8 mouse cellular contexts compared by ENCODE assay signal in genomic region chr2:92456970-92457530, GRCm38 (mm10). TPM values are rescaled to one million over a fixed set of nuclear protein-coding genes. Genes with fewer than 3 reads are reported as not detected.
A peak's percentile ranks its signal among the peaks of the same experiment; 100 is the strongest.
DNase-seq lines count a peak whose midpoint lies in the region; ATAC-seq and TF ChIP-seq lines count a peak whose summit lies in the region.

No protein-coding gene starts in this region.

- H3K9ac ChIP-seq in hindbrain, embryonic 12.5 days: 0 out of 2 replicates have a peak overlapping the region, but pooled peaks have one; percentile 9
- no peak overlapping the region for H3K9ac ChIP-seq in hindbrain, embryonic 11.5 days (ENCODE audit: low read depth, low read length)
- no peak overlapping the region for H3K9ac ChIP-seq in forebrain, embryonic 15.5 days (replicated peaks)

- TF ChIP-seq CTCF in bone marrow macrophage, adult 2 months (IDR thresholded peaks at IDR 0.05; ENCODE audit: low read depth, low read length): no peak

- no peak for ATAC-seq in hindbrain, embryonic 12.5 days (ENCODE audit: low FRiP score)
- ATAC-seq in hindbrain, embryonic 11.5 days (ENCODE audit: low FRiP score): no peak
- no peak for ATAC-seq in forebrain, embryonic 15.5 days (replicated peaks)
- ATAC-seq in megakaryocyte-erythroid progenitor cell, adult 5-6 weeks (replicated peaks; ENCODE audit: low FRiP score, low TSS enrichment, poor library complexity, severe bottlenecking): 0 out of 2 replicates have a peak, but pooled peaks have one; percentile 17

- peaks cover 22% of the 10 kb centered on the region for H3K27me3 ChIP-seq in hindbrain, embryonic 12.5 days
- peaks cover 11% of the 10 kb centered on the region for H3K27me3 ChIP-seq in hindbrain, embryonic 11.5 days (ENCODE audit: control insufficient read depth, insufficient read depth, low read length)
- peaks cover 5% of the 10 kb centered on the region; the same call in 1 of the 2 replicates for H3K27me3 ChIP-seq in forebrain, embryonic 15.5 days

- H3K9me3 ChIP-seq in hindbrain, embryonic 12.5 days (replicated peaks): no peaks in the 10 kb centered on the region
- no peaks in the 10 kb centered on the region for H3K9me3 ChIP-seq in hindbrain, embryonic 11.5 days (ENCODE audit: control insufficient read depth, low read length)
- no peaks in the 10 kb centered on the region for H3K9me3 ChIP-seq in forebrain, embryonic 15.5 days

- DNase-seq in hindbrain, embryonic 11.5 days (ENCODE audit: low spot score): no peak
- no peak for DNase-seq in adipocyte (ENCODE audit: low spot score)
- no peak for DNase-seq in spleen, postnatal 14 days (ENCODE audit: low spot score in 2 of 2)
- no peak for DNase-seq in left cerebral cortex, postnatal 36 days (ENCODE audit: low spot score in 2 of 2)

- no peak overlapping the region for H3K4me3 ChIP-seq in hindbrain, embryonic 12.5 days
- H3K4me3 ChIP-seq in hindbrain, embryonic 11.5 days (ENCODE audit: low read depth, low read length): no peak overlapping the region
- H3K4me3 ChIP-seq in bone marrow macrophage, adult 2 months (ENCODE audit: insufficient read depth, low read length): peak overlapping the region; percentile 91
- H3K4me3 ChIP-seq in forebrain, embryonic 15.5 days: no peak overlapping the region

- H3K4me2 ChIP-seq in hindbrain, embryonic 12.5 days (replicated peaks): 0 out of 2 replicates have a peak overlapping the region, but pooled peaks have one; percentile 1
- no peak overlapping the region for H3K4me2 ChIP-seq in hindbrain, embryonic 11.5 days (replicated peaks; ENCODE audit: low read depth, low read length)
- H3K4me2 ChIP-seq in forebrain, embryonic 15.5 days (replicated peaks): 0 out of 2 replicates have a peak overlapping the region, but pooled peaks have one; percentile 14

- no peak for TF ChIP-seq POLR2A in bone marrow macrophage, adult 2 months (IDR thresholded peaks at IDR 0.05; ENCODE audit: borderline replicate concordance, low read depth, low read length)

- peaks cover 13% of the 10 kb centered on the region for H3K36me3 ChIP-seq in hindbrain, embryonic 12.5 days
- H3K36me3 ChIP-seq in hindbrain, embryonic 11.5 days (ENCODE audit: control insufficient read depth, insufficient read depth, low read length): no peaks in the 10 kb centered on the region
- peaks cover 12% of the 10 kb centered on the region; the same call in 1 of the 2 replicates for H3K36me3 ChIP-seq in forebrain, embryonic 15.5 days

- WGBS in hindbrain, embryonic 12.5 days: 78% methylated on average over 8 of the region's 8 CpGs
- WGBS in hindbrain, embryonic 11.5 days: 78% methylated on average over 8 of the region's 8 CpGs
- 72% methylated on average over 8 of the region's 8 CpGs for WGBS in forebrain, embryonic 15.5 days

- H3K4me1 ChIP-seq in hindbrain, embryonic 12.5 days: peaks cover 32% of the 10 kb centered on the region
- H3K4me1 ChIP-seq in hindbrain, embryonic 11.5 days (replicated peaks; ENCODE audit: control insufficient read depth, insufficient read depth, low read length): peaks cover 4% of the 10 kb centered on the region
- H3K4me1 ChIP-seq in bone marrow macrophage, adult 2 months (ENCODE audit: control insufficient read depth, insufficient read depth, low read length): peaks cover 30% of the 10 kb centered on the region
- peaks cover 45% of the 10 kb centered on the region for H3K4me1 ChIP-seq in forebrain, embryonic 15.5 days

- no peak overlapping the region for H3K27ac ChIP-seq in hindbrain, embryonic 12.5 days
- H3K27ac ChIP-seq in hindbrain, embryonic 11.5 days (ENCODE audit: low read depth, low read length): no peak overlapping the region
- no peak overlapping the region for H3K27ac ChIP-seq in bone marrow macrophage, adult 2 months (ENCODE audit: insufficient read depth, low read depth, low read length)
- H3K27ac ChIP-seq in forebrain, embryonic 15.5 days (replicated peaks): no peak overlapping the region

- intact Hi-C loops in left cerebral cortex, postnatal 36 days (cut with DNase I): no loop called here

RNA-seq across cellular contexts. Expression of gene Slc35c1, which starts 3.3 kb away (rescaled TPM):
- 11.9 and 12.5 TPM in 2 replicates for polyA plus RNA-seq in hindbrain, embryonic 12.5 days (2016; fragmentation: Nextera tagmentation; extraction: Ambion mirVana)
- polyA plus RNA-seq in hindbrain, embryonic 11.5 days (2014; fragmentation: Nextera tagmentation; extraction: Ambion mirVana): 8.7 and 9.0 TPM in 2 replicates
- polyA plus RNA-seq in bone marrow macrophage, adult 2 months (2012; ENCODE audit: insufficient read depth, insufficient read length, missing spikeins): 22.8 and 27.4 TPM in 2 replicates
- 9.7 and 10.9 TPM in 2 replicates for polyA plus RNA-seq in forebrain, embryonic 15.5 days (2015; fragmentation: Nextera tagmentation; extraction: Ambion mirVana)
- 27.9 and 29.0 TPM in 2 replicates for total RNA-seq in megakaryocyte-erythroid progenitor cell, adult 5-6 weeks (2014; fragmentation: Nextera tagmentation)
- total RNA-seq in megakaryocyte-erythroid progenitor cell, adult 5-6 weeks (2017): 8.4 and 9.6 TPM in 2 replicates
- total RNA-seq in left cerebral cortex, postnatal 36 days (2021): 10 to 100 TPM; 17.0 to 18.4 TPM

RNA-seq across cellular contexts. Expression of gene Cry2, which starts 23.2 kb away (rescaled TPM):
- 38.1 and 39.9 TPM in 2 replicates for polyA plus RNA-seq in hindbrain, embryonic 12.5 days (2016; fragmentation: Nextera tagmentation; extraction: Ambion mirVana)
- 21.5 and 22.1 TPM in 2 replicates for polyA plus RNA-seq in hindbrain, embryonic 11.5 days (2014; fragmentation: Nextera tagmentation; extraction: Ambion mirVana)
- 5.4 and 5.8 TPM in 2 replicates for polyA plus RNA-seq in bone marrow macrophage, adult 2 months (2012; ENCODE audit: insufficient read depth, insufficient read length, missing spikeins)
- 37.0 and 37.2 TPM in 2 replicates for polyA plus RNA-seq in forebrain, embryonic 15.5 days (2015; fragmentation: Nextera tagmentation; extraction: Ambion mirVana)
- 16.1 and 21.0 TPM in 2 replicates for total RNA-seq in megakaryocyte-erythroid progenitor cell, adult 5-6 weeks (2014; fragmentation: Nextera tagmentation)
- total RNA-seq in megakaryocyte-erythroid progenitor cell, adult 5-6 weeks (2017): 8.4 and 9.6 TPM in 2 replicates
- 100 to 1,000 TPM; 109 to 122 TPM for total RNA-seq in left cerebral cortex, postnatal 36 days (2021)

RNA-seq across cellular contexts. Expression of gene Mapk8ip1, which starts 56.0 kb away (rescaled TPM):
- 112 and 115 TPM in 2 replicates for polyA plus RNA-seq in hindbrain, embryonic 12.5 days (2016; fragmentation: Nextera tagmentation; extraction: Ambion mirVana)
- polyA plus RNA-seq in hindbrain, embryonic 11.5 days (2014; fragmentation: Nextera tagmentation; extraction: Ambion mirVana): 33.3 and 39.0 TPM in 2 replicates
- polyA plus RNA-seq in bone marrow macrophage, adult 2 months (2012; ENCODE audit: insufficient read depth, insufficient read length, missing spikeins): 0.25 TPM in 1 of 2 replicates, not detected in the other
- polyA plus RNA-seq in forebrain, embryonic 15.5 days (2015; fragmentation: Nextera tagmentation; extraction: Ambion mirVana): 119 and 120 TPM in 2 replicates
- total RNA-seq in megakaryocyte-erythroid progenitor cell, adult 5-6 weeks (2014; fragmentation: Nextera tagmentation): not detected in 2 replicates
- total RNA-seq in megakaryocyte-erythroid progenitor cell, adult 5-6 weeks (2017): not detected in 2 replicates
- total RNA-seq in left cerebral cortex, postnatal 36 days (2021): 100 to 1,000 TPM; 344 to 389 TPM

Comparison
In these comparisons a context has a peak if more than half of its experiments do, and no peak if none do; other contexts are left out.
1. RNA of gene Mapk8ip1, which starts 56.0 kb away (polyA plus RNA-seq): 119 to 120 TPM in forebrain, embryonic 15.5 days, 112 to 115 TPM in hindbrain, embryonic 12.5 days and 33.3 to 39.0 TPM in hindbrain, embryonic 11.5 days; 0.25 TPM in bone marrow macrophage, adult 2 months; every median in the first group is over 10 times any median in the second.